Mouse (Mus musculus): ENCODE data around the gene Mllt6.

DNA sequence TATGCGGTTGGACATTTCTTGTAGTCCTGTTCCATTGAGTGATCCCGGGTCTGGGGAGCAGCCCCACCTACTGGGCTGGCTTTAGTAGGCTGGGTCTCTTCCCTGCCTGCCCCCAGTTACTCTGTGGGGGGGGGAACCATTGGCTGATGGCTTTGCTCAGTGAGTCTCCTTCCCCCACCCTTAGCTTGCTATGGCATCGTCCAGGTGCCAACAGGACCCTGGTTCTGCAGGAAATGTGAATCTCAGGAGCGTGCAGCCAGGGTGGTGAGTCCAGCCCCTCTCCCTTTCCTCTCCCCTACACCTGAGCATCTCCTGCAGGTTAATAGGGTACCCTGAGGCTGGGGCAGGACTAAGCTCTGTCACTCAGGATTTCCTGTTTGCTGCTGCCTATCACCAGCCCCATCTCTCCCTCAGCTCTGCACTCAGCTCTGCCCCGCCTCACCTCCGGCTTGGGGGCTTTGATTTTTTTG is 1.6 kb downstream of the Mllt6 start:
- TF ChIP-seq MXI1 (IDR thresholded peaks at IDR 0.05; ENCODE audit: low read depth, low read length) = no peak
- TF ChIP-seq POLR2A (IDR thresholded peaks at IDR 0.05; ENCODE audit: control insufficient read depth in 1 of 2, insufficient read depth in 1 of 2, low read depth in 1 of 2, low read length in 2 of 2, poor library complexity in 1 of 2) = no peak
- no peak for TF ChIP-seq MYB (IDR thresholded peaks at IDR 0.05; ENCODE audit: low read depth, low read length)
- TF ChIP-seq TCF12 (IDR thresholded peaks at IDR 0.05; ENCODE audit: low read depth, low read length) = no peak
- TF ChIP-seq MAX (IDR thresholded peaks at IDR 0.05; ENCODE audit: low read length) = no peak
- no peak; a peak in 1 of 6 replicates for TF ChIP-seq CTCF (IDR thresholded peaks at IDR 0.05 in 2 of 3, conservative IDR thresholded peaks at IDR 0.05 in 1 of 3; ENCODE audit: control insufficient read depth in 1 of 3, insufficient read depth in 1 of 3, low read depth in 2 of 3, low read length in 3 of 3, poor library complexity in 1 of 3, severe bottlenecking in 1 of 3)
- no peak for TF ChIP-seq TAL1 (IDR thresholded peaks at IDR 0.05; ENCODE audit: low read length)
- TF ChIP-seq CHD1 (IDR thresholded peaks at IDR 0.05; ENCODE audit: low read depth, low read length) = no peak

Data from MEL (cell line).